Mouse (Mus musculus): Measurements from ENCODE around the gene Dzip1l. TPM values are rescaled to one million over a fixed set of nuclear protein-coding genes. Genes with fewer than 3 reads are reported as not detected.

Gene Dzip1l
- polyA plus RNA-seq, 1 experiment from 2014 or later = 9.9 TPM

GRCm38 (mm10) chr9:99699752-99700389, 70.6 kb downstream of the Dzip1l start:
- Histone ChIP-seq H3K4me3 (no peak overlapping the region), H3K9ac (no peak overlapping the region), H3K9me3 (no peaks in the 10 kb centered on the region), H3K27ac (replicated peaks) (no peak overlapping the region), H3K4me1 (replicated peaks) (no peaks in the 10 kb centered on the region), H3K4me2 (no peak overlapping the region), H3K36me3 (no peaks in the 10 kb centered on the region), H3K27me3 (no peaks in the 10 kb centered on the region)
- no peak for ATAC-seq (ENCODE audit: low FRiP score, low read depth)
- WGBS = 90% methylated on average over 2 of the region's 2 CpGs

- no peak overlapping the region for H3K9ac ChIP-seq
- no peaks in the 10 kb centered on the region for H3K27me3 ChIP-seq
- no peak overlapping the region for H3K4me3 ChIP-seq
- H3K36me3 ChIP-seq = no peaks in the 10 kb centered on the region
- no peaks in the 10 kb centered on the region for H3K9me3 ChIP-seq
- no peak overlapping the region for H3K27ac ChIP-seq (replicated peaks)
- ATAC-seq (ENCODE audit: low FRiP score, low read depth) = no peak
- no peak overlapping the region for H3K4me2 ChIP-seq
- H3K4me1 ChIP-seq (replicated peaks) = no peaks in the 10 kb centered on the region
- 87% methylated on average over 2 of the region's 2 CpGs for whole genome bisulfite sequencing
Observed at GRCm38 (mm10) chr9:99701187-99701586, 71.9 kb downstream of the Dzip1l start.

GRCm38 (mm10) chr9:99702215-99702614, 72.9 kb downstream of the Dzip1l start:
- Histone ChIP-seq H3K9ac (no peak overlapping the region), H3K4me2 (no peak overlapping the region), H3K9me3 (no peaks in the 10 kb centered on the region), H3K27ac (replicated peaks) (no peak overlapping the region), H3K4me1 (replicated peaks) (no peaks in the 10 kb centered on the region), H3K36me3 (no peaks in the 10 kb centered on the region), H3K27me3 (no peaks in the 10 kb centered on the region), H3K4me3 (no peak overlapping the region)
- ATAC-seq (ENCODE audit: low FRiP score, low read depth) = no peak
- 93% methylated on average over 6 of the region's 6 CpGs for WGBS

GRCm38 (mm10) chr9:99703711-99704110, 74.4 kb downstream of the Dzip1l start:
- Histone ChIP-seq H3K27ac (replicated peaks) (no peak overlapping the region), H3K4me1 (replicated peaks) (no peaks in the 10 kb centered on the region), H3K9me3 (no peaks in the 10 kb centered on the region), H3K36me3 (no peaks in the 10 kb centered on the region), H3K4me2 (no peak overlapping the region), H3K9ac (no peak overlapping the region), H3K27me3 (no peaks in the 10 kb centered on the region), H3K4me3 (no peak overlapping the region)
- ATAC-seq (ENCODE audit: low FRiP score, low read depth) = no peak
- WGBS = 85% methylated on average over 6 of the region's 6 CpGs

GRCm38 (mm10) chr9:99706264-99706663, 77.0 kb downstream of the Dzip1l start:
- no peak overlapping the region for H3K9ac ChIP-seq
- 93% methylated on average over 6 of the region's 6 CpGs for WGBS
- H3K4me3 ChIP-seq = no peak overlapping the region
- no peaks in the 10 kb centered on the region for H3K36me3 ChIP-seq
- H3K27me3 ChIP-seq = no peaks in the 10 kb centered on the region
- H3K4me1 ChIP-seq (replicated peaks) = no peaks in the 10 kb centered on the region
- no peak overlapping the region for H3K4me2 ChIP-seq
- no peaks in the 10 kb centered on the region for H3K9me3 ChIP-seq
- no peak overlapping the region for H3K27ac ChIP-seq (replicated peaks)
- no peak for ATAC-seq (ENCODE audit: low FRiP score, low read depth)

GRCm38 (mm10) chr9:99707425-99708126, 78.3 kb downstream of the Dzip1l start:
- no peak overlapping the region for H3K4me3 ChIP-seq
- H3K9me3 ChIP-seq = no peaks in the 10 kb centered on the region
- no peak overlapping the region for H3K4me2 ChIP-seq
- no peaks in the 10 kb centered on the region for H3K4me1 ChIP-seq (replicated peaks)
- ATAC-seq (ENCODE audit: low FRiP score, low read depth) = no peak
- no peak overlapping the region for H3K9ac ChIP-seq
- H3K36me3 ChIP-seq = no peaks in the 10 kb centered on the region
- 68% methylated on average over 11 of the region's 11 CpGs for WGBS
- H3K27ac ChIP-seq (replicated peaks) = no peak overlapping the region
- no peaks in the 10 kb centered on the region for H3K27me3 ChIP-seq

- H3K36me3 ChIP-seq = no peaks in the 10 kb centered on the region
- no peak overlapping the region for H3K4me3 ChIP-seq
- no peak overlapping the region for H3K4me2 ChIP-seq
- H3K9ac ChIP-seq = no peak overlapping the region
- H3K4me1 ChIP-seq (replicated peaks) = no peaks in the 10 kb centered on the region
- 96% methylated on average over 22 of the region's 22 CpGs for WGBS
- no peaks in the 10 kb centered on the region for H3K27me3 ChIP-seq
- no peak overlapping the region for H3K27ac ChIP-seq (replicated peaks)
- no peak for ATAC-seq (ENCODE audit: low FRiP score, low read depth)
- no peaks in the 10 kb centered on the region for H3K9me3 ChIP-seq
Observed at GRCm38 (mm10) chr9:99709588-99710248, 80.4 kb downstream of the Dzip1l start.

GRCm38 (mm10) chr9:99710297-99710696, 81.0 kb downstream of the Dzip1l start:
- ATAC-seq (ENCODE audit: low FRiP score, low read depth) = no peak
- WGBS = 88% methylated on average over 4 of the region's 4 CpGs
- H3K27ac ChIP-seq (replicated peaks) = no peak overlapping the region
- no peaks in the 10 kb centered on the region for H3K36me3 ChIP-seq
- H3K4me1 ChIP-seq (replicated peaks) = no peaks in the 10 kb centered on the region
- no peak overlapping the region for H3K4me2 ChIP-seq
- H3K27me3 ChIP-seq = no peaks in the 10 kb centered on the region
- H3K9me3 ChIP-seq = no peaks in the 10 kb centered on the region
- no peak overlapping the region for H3K4me3 ChIP-seq
- no peak overlapping the region for H3K9ac ChIP-seq

GRCm38 (mm10) chr9:99717134-99717533, 87.8 kb downstream of the Dzip1l start, which contains the start of gene Cldn18:
Gene Cldn18, minus strand, starts transcription at chr9:99717267.
- Histone ChIP-seq H3K27me3 (no peaks in the 10 kb centered on the region), H3K4me2 (no peak within 1 kb of the TSS), H3K9me3 (no peaks in the 10 kb centered on the region), H3K9ac (no peak within 1 kb of the TSS), H3K27ac (replicated peaks) (no peak within 1 kb of the TSS), H3K4me1 (replicated peaks) (no peaks in the 10 kb centered on the region), H3K4me3 (no peak within 1 kb of the TSS), H3K36me3 (no peaks in the 10 kb centered on the region)
- no peak for ATAC-seq (ENCODE audit: low FRiP score, low read depth)
- 91% methylated on average over 14 of the region's 14 CpGs for WGBS

Other genes with a start within 250 kb of the Dzip1l start
- gene Mras, start 192.1 kb upstream of the Dzip1l start, polyA plus RNA-seq (2015; fragmentation: Nextera tagmentation; extraction: Ambion mirVana) = 53.8 and 57.1 TPM in 2 replicates
- 0.60 and 0.62 TPM in 2 replicates for gene Nme9, start 178.0 kb upstream of the Dzip1l start, polyA plus RNA-seq (2015; fragmentation: Nextera tagmentation; extraction: Ambion mirVana)
- gene Armc8, start 60.6 kb upstream of the Dzip1l start, polyA plus RNA-seq (2015; fragmentation: Nextera tagmentation; extraction: Ambion mirVana) = 68.3 and 72.7 TPM in 2 replicates
- gene Dbr1, start 53.7 kb upstream of the Dzip1l start, polyA plus RNA-seq (2015; fragmentation: Nextera tagmentation; extraction: Ambion mirVana) = 23.0 and 24.2 TPM in 2 replicates
- gene A4gnt, start 17.0 kb upstream of the Dzip1l start, polyA plus RNA-seq (2015; fragmentation: Nextera tagmentation; extraction: Ambion mirVana) = not detected in 2 replicates
- gene Cldn18, start 87.8 kb downstream of the Dzip1l start, polyA plus RNA-seq (2015; fragmentation: Nextera tagmentation; extraction: Ambion mirVana) = 0.09 TPM in 1 of 2 replicates, not detected in the other
- gene Sox14, start 246.7 kb downstream of the Dzip1l start, polyA plus RNA-seq (2015; fragmentation: Nextera tagmentation; extraction: Ambion mirVana) = 11.0 and 15.3 TPM in 2 replicates